Mouse (Mus musculus): ENCODE measurements at regions not wholly inside any gene's neighbourhood (a gene's known extent, or its start where the extent isn't known, plus 50 kb on each side); places are given as distances from the start of the nearest gene placed in this dataset.

DNA sequence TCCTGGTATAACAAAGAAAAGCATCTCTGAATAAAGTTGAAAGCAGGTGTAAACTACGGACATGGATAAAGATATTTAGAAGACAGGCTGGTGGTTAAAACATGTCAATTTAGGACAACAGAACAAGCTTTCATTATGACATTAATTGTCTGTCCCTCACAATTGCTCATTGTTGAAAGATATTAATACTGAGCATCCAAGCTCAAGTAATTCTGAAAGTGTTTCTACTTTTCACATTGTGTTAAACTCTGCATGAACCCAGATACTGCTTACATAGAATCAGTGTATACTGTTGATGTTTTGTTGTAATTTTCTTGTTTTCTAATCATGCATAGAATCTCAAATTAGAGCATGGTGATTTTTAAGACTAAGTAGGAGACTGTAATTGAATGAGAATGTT lies 614.7 kb upstream of the Lingo2 start:
- WGBS: 80% methylated on average over 1 of the region's 1 CpGs
- ATAC-seq (no peak), DNase-seq (ENCODE audit: low spot score) (no peak)
- Histone ChIP-seq H3K36me3 (ENCODE audit: insufficient read depth, low read length) (no peaks in the 10 kb centered on the region), H3K4me2 (replicated peaks; ENCODE audit: low read depth, low read length) (no peak overlapping the region), H3K4me3 (ENCODE audit: low read depth, low read length) (no peak overlapping the region), H3K9me3 (ENCODE audit: low read length) (no peaks in the 10 kb centered on the region), H3K9ac (replicated peaks; ENCODE audit: low read depth) (no peak overlapping the region), H3K27ac (ENCODE audit: low read length) (no peak overlapping the region), H3K27me3 (replicated peaks; ENCODE audit: insufficient read depth, low read length) (no peaks in the 10 kb centered on the region), H3K4me1 (ENCODE audit: insufficient read depth, low read depth, low read length) (no peaks in the 10 kb centered on the region)
- TF ChIP-seq EP300 (IDR thresholded peaks at IDR 0.05) (no peak), CTCF (IDR thresholded peaks at IDR 0.05) (no peak)

DNA sequence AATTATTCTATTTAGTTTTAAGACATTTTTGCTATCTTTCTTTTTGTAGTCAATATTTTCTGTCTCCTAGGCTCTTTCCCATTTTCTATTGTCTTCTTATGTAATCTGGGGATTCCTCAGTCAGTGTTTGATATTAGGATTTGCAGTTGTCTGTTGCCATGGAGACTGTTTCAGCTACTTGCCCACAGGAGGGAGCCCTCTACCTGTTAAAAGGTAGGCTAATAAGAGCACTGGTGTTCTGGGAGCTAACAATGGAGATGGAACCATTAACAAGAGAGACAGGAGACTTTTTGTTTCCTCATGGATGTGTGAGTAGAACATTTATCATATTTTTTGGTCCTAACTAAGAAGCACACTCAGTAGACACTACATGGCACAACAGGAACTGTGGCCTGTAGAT lies 608.7 kb upstream of the Lingo2 start:
- Histone ChIP-seq H3K9ac (replicated peaks; ENCODE audit: low read depth) (no peak overlapping the region), H3K4me2 (replicated peaks; ENCODE audit: low read depth, low read length) (no peak overlapping the region), H3K36me3 (ENCODE audit: insufficient read depth, low read length) (no peaks in the 10 kb centered on the region), H3K27ac (ENCODE audit: low read length) (no peak overlapping the region), H3K4me3 (ENCODE audit: low read depth, low read length) (no peak overlapping the region), H3K4me1 (ENCODE audit: insufficient read depth, low read depth, low read length) (no peaks in the 10 kb centered on the region), H3K27me3 (replicated peaks; ENCODE audit: insufficient read depth, low read length) (no peaks in the 10 kb centered on the region), H3K9me3 (ENCODE audit: low read length) (no peaks in the 10 kb centered on the region)
- DNase-seq (ENCODE audit: low spot score): no peak
- ATAC-seq: no peak
- TF ChIP-seq EP300 (IDR thresholded peaks at IDR 0.05) (no peak), CTCF (IDR thresholded peaks at IDR 0.05) (0 out of 2 replicates have a peak, but pooled peaks have one; percentile 6)

DNA sequence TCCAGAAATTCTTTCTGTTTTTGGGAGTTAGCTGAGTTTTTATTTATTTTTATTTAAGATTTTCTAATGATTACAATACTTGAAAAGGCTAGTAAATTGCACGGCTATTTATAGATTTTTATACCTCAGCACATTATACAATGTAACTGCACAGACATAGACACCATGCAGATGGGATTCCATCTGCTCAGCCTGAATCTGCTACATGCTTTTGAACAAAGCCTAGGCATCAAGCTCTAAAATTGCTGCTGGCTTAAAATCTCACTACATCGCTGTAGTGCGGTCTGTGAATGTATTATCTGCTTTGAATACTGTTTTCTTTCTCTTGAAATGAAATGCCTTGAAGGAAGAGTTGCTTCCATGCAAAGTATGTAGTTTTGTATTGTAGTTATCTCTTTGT lies 594.5 kb upstream of the Lingo2 start:
- Histone ChIP-seq H3K4me2 (replicated peaks; ENCODE audit: low read depth, low read length) (no peak overlapping the region), H3K9ac (replicated peaks; ENCODE audit: low read depth) (no peak overlapping the region), H3K27me3 (replicated peaks; ENCODE audit: insufficient read depth, low read length) (no peaks in the 10 kb centered on the region), H3K4me3 (ENCODE audit: low read depth, low read length) (no peak overlapping the region), H3K27ac (ENCODE audit: low read length) (no peak overlapping the region), H3K36me3 (ENCODE audit: insufficient read depth, low read length) (no peaks in the 10 kb centered on the region), H3K9me3 (ENCODE audit: low read length) (no peaks in the 10 kb centered on the region), H3K4me1 (ENCODE audit: insufficient read depth, low read depth, low read length) (no peaks in the 10 kb centered on the region)
- ATAC-seq (no peak), DNase-seq (ENCODE audit: low spot score) (no peak)
- WGBS: 76% methylated on average over 3 of the region's 3 CpGs
- TF ChIP-seq EP300 (IDR thresholded peaks at IDR 0.05): no peak
- TF ChIP-seq CTCF (IDR thresholded peaks at IDR 0.05): no peak

DNA sequence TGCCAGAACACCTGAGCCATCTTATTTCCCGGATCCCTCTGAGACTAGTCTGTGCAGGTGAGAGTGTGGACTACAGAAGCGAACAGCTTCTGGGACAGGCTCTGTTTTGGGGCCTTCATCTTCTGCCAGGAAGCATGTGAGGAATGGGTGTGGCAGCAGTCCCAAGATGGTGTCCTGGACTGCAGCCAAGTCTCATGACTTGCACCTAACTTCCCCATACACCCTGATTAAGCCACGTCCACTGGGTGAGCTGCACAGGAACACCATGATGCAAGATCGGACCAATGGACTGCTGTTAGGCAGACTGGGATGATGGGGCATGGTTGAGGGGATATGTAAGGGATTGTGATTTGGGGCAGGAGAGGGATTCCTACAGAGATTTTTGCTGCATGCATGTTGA lies 556.2 kb upstream of the Lingo2 start:
- no peak overlapping the region for H3K4me2 ChIP-seq (replicated peaks; ENCODE audit: low read depth, low read length)
- DNase-seq (ENCODE audit: low spot score): no peak
- ATAC-seq: no peak
- H3K9me3 ChIP-seq (ENCODE audit: low read length): no peaks in the 10 kb centered on the region
- WGBS: 74% methylated on average over 4 of the region's 4 CpGs
- H3K27me3 ChIP-seq (replicated peaks; ENCODE audit: insufficient read depth, low read length): no peaks in the 10 kb centered on the region
- H3K27ac ChIP-seq (ENCODE audit: low read length): no peak overlapping the region
- no peaks in the 10 kb centered on the region for H3K4me1 ChIP-seq (ENCODE audit: insufficient read depth, low read depth, low read length)
- no peak overlapping the region for H3K4me3 ChIP-seq (ENCODE audit: low read depth, low read length)
- no peak overlapping the region for H3K9ac ChIP-seq (replicated peaks; ENCODE audit: low read depth)
- TF ChIP-seq CTCF (IDR thresholded peaks at IDR 0.05): no peak
- no peak for TF ChIP-seq EP300 (IDR thresholded peaks at IDR 0.05)
- no peaks in the 10 kb centered on the region for H3K36me3 ChIP-seq (ENCODE audit: insufficient read depth, low read length)

All from lung, postnatal 0 days (tissue).